Mouse (Mus musculus) thymus, adult 2 months (tissue): ENCODE data around the gene H2-M10.3.

Experiments used
- CTCF ChIP-seq: fragments of 200-500 bp; IDR thresholded peaks from 2 replicates; pipeline ENCODE4 v1.5.1; 2012; ENCODE audit warnings: mild to moderate bottlenecking, control low read depth, low read length, moderate library complexity, borderline replicate concordance; ENCODE audit not compliant: control insufficient read depth, poor library complexity, insufficient read depth; ENCODE audit errors: extremely low read depth
- POLR2A ChIP-seq: fragments of 200-500 bp; IDR thresholded peaks from 2 replicates; pipeline ENCODE4 v1.6.1; 2012; ENCODE audit warnings: mild to moderate bottlenecking, low read length, control low read depth, moderate library complexity; ENCODE audit not compliant: control insufficient read depth, poor library complexity, insufficient read depth; ENCODE audit errors: extremely low read depth

DNA sequence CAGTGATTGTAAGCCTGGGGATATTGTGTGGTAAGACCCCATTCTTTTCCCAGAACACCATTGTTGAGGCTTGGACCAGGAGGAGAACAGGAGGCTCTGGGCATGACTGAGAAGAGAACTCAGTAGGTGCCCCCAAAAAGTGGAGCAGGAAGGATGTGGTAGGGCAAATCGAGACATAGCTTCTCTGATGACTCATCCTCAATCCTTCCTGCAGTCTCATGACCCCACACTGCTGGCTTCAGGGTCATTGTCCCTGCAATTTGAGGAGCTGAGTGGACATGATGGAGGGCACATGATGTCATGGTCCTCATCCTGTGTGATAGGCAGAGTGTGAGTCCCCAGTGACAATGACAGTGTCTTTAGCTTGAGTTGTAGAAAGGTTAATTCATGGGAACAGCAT lies 47.2 kb upstream of the H2-M10.3 start:
- TF ChIP-seq CTCF (no peak), POLR2A (no peak)
